Mouse (Mus musculus) megakaryocyte, embryonic 14.5 days (primary cell): ENCODE results near the gene Emc4.

Source experiments
- FLI1 ChIP-seq: IDR thresholded peaks from 2 replicates; pipeline ENCODE4 v1.6.1; 2012; ENCODE audit warnings: low read length, inconsistent platforms, mixed read lengths
- GATA1 ChIP-seq: IDR thresholded peaks from 3 replicates; pipeline ENCODE4 v1.6.1; 2012; ENCODE audit warnings: mixed read lengths, low read length, inconsistent platforms, borderline replicate concordance

DNA sequence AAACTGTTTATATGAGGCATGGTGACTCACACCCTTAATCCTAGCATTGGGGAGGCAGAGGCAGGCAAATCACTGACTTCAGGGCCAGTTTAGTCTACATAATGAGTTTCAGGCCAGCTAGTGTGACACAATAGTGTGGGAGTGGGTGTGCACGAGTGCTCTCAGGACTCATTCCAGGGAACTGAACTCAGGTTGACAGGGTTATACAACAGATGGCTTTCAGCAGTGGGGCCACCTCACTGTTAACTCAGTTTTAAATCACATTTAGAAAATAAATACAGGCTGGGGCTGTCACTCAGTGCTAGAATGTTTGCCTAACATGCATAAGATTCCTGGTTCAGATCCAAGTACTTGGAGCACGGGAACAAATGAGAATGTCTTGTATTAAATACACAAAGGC lies 8.2 kb downstream of the Emc4 start:
- no peak for TF ChIP-seq FLI1
- TF ChIP-seq GATA1, result no peak
